Mouse (Mus musculus): ENCODE measurements around the gene Gpr4.

The Gpr4 gene

DNA sequence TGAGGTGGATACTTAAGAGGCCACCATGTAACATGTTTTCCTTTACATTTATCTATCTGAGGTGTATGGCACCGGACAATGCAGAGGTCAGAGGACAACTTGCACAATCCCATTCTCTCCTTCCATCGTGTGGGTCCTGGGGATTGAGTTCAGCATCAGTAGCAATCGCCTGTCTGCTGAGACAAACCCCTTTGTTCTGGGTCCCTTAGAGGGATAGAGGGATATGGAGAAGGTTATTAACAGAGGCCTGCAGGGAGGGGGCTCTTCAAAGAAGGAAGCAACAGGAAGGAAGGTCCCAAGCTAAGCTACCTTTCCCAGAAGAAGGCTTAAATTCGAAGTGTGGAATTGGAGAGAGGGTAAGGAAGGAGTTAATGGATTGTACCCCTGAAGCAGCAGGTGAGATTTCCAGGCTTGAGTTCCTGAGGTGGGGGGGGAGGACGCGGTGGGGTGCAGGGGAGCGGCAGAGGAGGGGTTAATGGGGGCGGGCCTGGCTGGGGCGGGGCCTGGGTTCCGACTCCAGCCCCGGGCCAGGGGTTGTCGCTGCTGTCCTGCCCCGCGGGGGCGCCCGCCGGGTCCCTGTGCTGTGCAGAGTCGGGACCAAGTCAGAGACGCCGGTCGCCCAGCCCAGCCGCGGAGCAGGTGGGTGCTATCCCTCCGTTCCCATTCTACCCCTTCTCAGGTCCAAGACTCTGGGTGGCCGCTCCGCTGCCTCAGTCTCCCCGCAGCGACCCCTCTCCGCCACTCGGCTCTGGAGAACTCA lies at the start of gene Gpr4:
Gpr4 (plus strand) TSS at position 543 of the 760 bp plus-strand sequence.
- peak; percentile 48 for DNase-seq

DNA sequence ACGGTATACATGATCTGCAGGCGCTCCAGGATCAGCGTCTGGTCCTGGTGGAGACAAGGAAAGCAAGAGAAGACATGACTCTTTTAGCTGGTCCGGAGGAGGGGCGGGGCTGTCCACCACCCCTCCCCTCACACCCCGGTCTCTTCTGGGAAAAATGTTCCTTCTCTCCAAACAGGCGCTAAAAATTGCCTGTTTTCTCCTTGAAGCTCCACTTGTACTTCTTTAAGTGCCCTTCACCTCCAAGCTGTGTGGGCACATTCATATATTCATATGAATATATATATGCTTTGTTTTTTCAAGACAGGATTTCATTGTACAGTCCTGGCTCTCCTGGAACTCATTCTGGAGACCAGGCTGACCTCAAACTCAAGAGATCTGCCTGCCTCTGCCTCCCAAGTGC lies 49.4 kb upstream of the Gpr4 start:
- DNase-seq, result no peak

DNA sequence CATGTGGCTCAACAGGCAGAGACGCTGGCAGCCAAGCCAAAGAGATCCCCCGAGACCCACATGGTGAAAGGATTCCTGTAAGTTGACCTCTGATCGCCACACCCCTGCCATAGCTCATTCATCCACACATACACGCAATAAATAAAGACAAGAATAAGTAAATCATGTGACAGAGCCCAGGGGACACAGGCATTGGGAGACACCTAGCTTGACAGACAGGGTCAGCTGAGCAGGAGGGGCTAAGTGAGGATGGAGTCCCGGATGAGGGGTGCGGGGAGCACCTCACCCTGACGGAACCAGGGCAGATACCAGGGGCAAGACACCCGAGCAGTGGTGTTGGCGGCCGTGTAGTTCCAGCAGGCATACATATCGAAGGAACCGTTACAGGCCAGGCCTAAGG lies 48.6 kb upstream of the Gpr4 start:
- DNase-seq, result no peak

DNA sequence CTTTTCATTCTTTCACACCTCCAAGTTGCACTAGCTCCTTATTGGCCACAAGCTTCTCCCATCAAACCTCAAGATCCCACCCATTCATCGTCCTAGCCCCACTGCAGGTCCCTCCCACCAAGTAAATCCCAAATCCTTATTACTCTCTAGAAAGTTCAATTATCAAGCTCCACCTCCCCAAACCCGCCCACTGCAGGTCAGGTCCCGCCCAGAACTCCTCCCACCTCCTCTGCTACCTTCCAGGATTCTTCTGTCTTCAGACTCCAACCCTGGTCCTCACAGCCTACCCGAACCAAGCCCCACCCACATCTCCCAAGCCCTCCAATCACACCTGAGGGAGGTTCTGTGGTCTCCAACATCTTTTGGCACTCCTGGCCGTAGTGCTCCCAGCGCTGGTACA lies 48.1 kb upstream of the Gpr4 start:
- DNase-seq, result no peak

DNA sequence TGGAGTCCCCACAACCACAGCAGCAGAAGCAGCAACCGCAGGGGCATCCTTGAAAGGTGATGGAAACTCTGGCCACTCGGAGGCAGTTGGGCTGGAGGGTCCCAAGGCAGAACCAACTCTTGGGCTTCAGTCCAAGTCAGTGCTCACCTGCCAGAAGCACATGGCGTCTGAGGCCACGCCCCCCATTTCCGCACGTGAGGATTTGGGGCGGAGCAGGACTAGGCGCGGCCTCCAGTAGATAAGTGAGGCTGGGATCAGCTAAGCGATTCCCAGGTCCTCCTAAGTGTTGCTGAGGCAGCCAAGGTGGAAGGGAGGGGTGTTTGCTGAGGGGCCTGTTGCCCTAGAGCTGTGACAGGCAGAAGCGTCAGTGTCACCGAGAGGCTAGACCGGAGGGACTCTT lies 47.4 kb upstream of the Gpr4 start:
- peak; percentile 50 for DNase-seq

DNA sequence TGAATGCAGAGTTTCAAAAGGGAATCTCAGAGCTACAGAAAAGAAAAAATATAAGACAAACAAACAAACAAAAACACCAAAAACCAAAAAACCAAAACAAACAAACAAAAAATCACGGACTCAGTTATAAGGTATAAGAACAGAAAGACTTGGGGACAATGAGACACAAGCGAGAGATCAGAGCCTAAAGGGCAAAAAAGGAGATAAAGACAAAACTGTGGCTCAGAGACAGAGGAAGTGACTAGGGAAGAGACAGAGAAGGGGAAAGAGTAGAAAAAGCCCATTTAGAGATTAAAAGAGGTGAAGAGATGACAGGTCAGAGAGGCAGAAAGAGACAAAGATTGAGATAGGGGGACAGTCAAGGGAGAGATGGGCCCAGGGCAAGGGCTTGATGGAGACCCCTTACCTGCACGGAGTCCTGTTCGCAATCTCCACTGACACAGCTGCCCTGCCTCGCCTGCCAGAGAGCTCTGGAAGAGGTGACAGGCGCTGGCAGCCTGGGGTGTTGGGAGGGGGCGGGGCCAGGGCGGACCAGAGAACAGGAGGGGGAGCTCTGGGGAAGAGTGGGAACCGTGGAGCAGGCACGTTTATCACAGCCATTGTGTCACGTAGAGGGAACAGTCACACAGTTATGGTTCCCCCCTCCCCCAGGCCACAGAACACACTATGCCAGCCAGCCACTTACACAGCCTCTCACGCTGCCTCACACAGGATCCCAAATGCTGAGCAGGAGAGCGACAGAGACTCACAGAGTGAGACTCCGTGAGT lies 46.5 kb upstream of the Gpr4 start, which contains the start of gene Gipr:
Gipr (minus strand) TSS at position 472 of the 768 bp plus-strand sequence.
- no peak for DNase-seq

DNA sequence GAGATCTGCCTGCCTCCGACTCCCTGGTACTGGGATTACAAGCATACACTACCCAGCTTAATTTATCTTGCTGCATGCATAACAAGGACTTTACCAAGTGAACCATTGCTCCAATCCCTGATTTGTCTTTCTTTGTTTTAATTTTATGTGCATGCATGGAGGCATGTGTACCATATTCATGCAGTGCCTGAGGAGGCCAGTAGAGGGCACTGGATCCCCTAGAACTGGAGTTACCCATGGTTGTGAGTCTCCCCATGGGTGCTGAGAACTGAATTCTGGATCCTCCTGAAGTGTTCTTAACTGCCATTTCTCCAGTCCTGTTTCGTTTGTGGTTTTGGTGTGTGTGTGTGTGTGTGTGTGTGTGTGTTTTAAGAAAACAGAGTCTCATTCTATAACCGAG lies 45.3 kb upstream of the Gpr4 start:
- no peak for DNase-seq

DNA sequence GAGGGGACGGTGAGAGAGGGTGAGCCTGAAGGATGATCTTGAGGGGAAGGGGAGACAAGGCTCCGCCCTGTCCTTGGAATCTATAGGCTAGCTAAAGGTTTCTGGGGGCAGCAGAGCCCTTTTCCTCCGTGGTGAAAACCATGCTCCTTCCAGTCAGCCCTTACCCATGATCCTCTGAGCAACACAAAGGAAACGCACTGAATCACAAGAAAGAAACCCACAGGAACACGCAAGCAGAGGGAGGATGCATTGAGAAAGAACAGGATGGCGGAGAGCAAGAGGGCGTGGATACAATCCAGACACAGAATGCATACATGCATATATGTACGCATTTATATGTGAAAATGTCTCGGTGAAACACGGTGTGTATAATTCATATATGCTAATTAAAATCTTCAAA lies 42.8 kb upstream of the Gpr4 start:
- no peak for DNase-seq

DNA sequence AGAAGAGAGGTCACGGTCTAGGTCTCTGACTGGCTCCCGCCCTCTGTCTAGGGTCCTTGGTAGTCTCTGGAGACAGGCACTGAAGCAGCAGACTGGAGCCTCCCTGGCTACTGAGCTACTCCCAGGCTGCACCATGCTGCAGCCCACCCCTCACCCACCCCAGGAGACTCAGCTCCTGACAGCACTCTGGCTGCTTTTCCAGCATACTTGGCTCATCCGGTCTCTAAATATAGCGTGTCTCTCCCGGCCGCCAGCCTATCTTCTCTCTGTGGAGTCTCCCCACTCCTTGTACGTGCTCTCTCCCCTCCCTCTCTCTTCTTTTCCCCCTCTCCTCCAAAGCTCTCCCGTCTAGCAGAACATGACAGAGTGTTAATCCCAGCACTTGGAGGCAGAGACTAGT lies 42.2 kb upstream of the Gpr4 start:
- DNase-seq, result no peak

DNA sequence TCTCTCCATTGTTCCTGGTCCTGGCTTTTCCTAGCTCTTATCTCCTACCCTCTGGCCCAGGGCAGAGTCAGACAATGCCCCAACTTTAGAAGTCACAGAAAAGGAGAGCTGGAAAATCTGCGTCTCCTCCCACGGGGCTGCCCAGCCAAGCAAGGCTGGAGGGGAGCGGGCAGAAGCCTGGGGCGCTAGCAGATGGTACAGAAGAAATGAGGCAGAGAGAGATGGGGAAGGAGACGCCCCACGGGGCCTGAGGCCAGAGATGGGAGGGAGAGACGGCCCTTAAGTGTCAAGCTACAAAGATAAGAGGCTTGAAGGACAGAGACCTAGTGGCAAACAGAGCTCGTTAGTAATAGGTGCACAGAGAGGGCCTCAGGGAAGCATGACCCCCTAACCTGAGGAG lies 40.5 kb upstream of the Gpr4 start:
- no peak for DNase-seq

DNA sequence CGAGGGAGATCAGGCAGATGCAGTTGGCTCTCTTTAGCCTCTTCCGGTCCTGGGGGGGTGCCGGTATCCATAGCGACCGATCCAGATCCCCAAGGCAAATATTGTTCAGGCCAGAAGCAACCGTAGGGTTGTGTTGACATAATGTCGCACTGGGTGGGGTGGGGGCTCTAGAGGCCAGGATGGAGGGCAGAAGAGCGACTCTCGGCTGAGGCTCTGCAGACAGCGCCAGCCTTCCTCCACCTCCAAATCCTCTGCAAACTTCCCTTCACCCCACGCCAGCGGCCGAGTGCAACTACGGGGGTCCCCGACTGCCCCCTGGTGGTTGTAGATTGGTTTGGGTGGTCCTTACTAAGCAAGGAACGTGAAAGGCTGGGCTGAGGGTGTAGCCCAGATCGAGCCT lies 39.5 kb upstream of the Gpr4 start:
- peak; percentile 93 for DNase-seq

DNA sequence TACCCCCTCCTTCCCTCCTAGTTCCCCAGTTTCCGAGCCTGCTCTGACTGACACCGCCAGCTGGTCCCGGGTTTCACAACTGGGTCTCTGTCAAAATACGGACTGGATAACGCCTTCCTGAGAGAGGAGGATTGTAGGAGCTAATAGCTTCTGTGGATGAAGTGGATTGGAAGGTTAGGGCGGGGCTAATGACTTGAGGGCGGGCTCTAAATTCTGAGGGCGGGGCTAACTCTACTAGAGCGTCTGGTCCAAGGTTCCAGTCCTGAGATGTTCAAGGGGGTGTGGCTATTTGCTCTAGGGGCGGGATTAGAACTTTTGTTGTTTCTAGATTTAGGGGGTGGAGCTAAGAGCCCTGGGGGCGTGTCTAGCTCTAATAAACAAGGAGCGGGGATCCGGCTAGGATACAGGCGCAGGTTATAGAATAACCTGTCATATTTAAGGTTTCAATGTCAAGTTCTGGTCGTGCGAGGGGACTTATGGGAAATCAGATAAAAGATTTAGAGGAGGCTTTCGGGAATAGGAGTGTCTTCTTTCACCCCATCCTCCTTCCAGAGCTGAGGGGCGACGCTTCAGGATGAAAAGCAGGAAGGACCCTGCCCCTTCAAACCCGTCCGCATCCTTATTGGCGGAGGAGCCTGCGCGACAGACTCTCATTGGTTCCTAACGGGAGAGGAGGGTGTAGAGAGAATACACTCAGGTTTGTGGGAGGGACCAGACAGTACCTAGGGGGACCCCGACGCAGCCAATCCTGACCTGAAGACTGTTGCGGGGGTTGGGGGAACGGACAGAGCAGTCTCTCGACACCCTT lies 36.4 kb upstream of the Gpr4 start, which contains the start of gene Eml2:
Eml2 (plus strand) TSS at position 714 of the 808 bp plus-strand sequence.
- DNase-seq, result no peak

DNA sequence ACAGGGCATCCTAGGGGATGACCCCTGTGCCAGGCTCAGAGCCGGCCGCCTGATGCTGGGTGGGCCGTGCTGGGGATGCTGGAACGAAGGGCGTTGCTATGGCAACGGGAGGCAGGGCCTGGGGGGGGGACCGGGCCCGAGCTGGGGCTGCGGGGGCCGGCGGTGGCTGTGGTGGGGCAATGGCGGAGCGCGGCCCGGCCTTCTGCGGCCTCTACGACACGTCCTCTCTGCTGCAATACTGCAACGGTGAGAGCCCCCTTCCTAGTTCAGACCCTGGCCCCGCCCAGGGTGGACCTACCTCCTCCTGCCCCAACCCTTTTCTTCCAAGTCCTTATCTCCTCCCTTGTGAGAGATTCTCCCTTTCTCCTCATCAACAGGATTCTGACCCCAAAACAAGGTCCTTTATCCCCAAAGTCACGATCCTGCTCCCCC lies 35.8 kb upstream of the Gpr4 start:
- no peak for DNase-seq

DNA sequence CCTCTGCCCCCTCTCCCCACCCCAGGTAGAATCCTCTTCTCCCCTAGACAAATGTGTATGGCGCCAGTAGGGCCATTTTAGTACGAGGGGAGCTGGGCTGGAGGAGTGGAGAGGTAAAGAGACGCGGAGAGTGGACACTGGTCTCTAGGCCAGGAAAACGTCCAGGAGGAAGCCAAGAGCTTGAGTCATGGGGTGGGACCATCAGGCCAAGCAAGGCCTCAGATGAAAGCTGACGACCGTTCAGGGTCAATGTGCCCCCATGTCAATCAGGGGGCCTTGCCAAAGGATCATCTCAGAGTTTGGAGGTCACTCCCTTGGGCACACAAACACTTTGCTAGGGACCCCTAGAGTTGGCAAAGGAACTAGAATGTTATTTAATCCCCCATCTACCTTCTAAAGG lies 35.1 kb upstream of the Gpr4 start:
- DNase-seq, result no peak

DNA sequence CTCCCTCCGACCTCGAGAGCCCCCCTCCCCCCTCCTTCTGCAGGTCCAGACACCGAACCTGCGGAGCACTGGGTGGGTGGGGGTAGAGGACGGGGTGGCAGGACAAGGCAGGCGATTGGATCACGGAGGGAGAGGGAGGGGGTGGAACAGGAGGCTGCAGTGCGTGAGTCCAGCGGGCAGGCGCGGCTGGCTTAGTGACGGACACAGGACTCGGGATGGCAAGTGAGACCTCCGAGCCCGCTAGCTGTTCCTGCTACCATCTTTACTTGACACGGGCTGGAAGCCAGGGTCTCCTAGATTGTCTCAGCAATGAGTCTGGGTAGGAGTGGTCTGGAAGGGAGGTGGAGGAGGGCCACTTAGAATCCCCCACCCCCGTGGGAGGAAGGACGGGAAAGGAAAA lies 34.3 kb upstream of the Gpr4 start:
- DNase-seq, result no peak

DNA sequence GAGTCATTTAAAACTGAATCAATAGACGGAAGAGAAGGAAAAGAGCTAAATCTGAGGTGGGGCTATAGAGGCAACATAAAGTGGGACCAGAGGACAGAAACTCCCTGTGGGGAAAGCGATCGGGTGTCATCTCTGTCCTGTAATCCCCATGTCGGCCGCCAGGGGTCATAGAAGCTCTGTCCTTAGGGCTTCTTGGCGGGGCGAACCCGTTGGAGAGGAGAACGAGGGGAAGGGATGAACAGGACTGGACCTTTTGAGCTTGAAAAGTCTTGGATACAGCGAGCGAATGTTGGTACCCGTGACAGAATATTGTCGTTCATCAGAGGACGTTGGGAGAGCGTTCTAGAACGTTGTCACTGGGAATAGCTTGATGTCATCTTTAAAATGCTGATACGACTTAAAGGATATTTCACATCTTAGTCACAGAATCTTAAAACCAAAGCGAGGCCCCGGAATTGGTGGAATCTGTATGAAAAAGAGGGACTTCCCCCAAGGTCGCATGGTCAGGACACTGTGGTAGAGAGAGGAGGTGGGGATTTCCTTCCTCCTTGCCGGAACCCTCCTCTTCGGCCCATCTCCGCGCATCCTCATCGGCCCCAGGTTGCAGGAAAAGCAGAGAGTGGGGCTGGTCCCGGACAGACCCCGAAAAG lies 33.8 kb upstream of the Gpr4 start:
- DNase-seq, result peak; percentile 83

DNA sequence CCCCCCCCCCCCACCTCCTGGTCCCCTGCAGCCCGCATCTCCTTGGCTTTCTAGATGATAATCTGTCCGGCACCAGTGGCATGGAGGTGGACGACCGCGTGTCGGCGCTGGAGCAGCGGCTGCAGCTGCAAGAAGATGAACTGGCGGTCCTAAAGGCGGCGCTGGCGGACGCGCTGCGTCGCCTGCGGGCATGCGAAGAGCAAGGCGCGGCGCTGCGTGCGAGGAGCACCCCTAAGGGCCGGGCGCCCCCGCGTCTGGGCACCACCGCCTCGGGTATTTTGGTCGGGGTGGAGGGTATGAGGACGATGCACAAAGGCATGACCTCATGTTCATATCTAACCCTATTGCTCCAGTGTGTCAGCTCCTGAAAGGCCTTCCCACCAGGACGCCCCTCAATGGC lies 33.2 kb upstream of the Gpr4 start:
- peak; percentile 67 for DNase-seq

DNA sequence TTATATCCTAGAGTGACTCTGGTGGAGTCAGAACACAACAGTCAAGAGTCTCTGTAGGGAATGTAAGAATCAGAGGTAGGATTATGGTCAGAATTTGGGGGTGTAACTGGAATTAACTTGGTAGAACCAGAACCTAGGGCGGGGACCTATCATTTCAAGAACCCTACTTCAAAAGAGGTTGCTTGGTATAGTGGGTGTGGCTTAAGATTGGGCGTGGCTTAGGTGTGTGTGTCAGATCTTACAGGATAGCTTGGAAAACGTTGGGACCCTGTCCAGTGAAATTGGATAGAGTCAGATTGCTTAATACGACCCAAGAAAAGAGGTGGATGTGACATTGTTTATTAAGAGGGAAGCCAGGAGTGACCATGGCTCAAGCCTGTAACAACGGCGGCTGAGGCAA lies 32.4 kb upstream of the Gpr4 start:
- no peak for DNase-seq

DNA sequence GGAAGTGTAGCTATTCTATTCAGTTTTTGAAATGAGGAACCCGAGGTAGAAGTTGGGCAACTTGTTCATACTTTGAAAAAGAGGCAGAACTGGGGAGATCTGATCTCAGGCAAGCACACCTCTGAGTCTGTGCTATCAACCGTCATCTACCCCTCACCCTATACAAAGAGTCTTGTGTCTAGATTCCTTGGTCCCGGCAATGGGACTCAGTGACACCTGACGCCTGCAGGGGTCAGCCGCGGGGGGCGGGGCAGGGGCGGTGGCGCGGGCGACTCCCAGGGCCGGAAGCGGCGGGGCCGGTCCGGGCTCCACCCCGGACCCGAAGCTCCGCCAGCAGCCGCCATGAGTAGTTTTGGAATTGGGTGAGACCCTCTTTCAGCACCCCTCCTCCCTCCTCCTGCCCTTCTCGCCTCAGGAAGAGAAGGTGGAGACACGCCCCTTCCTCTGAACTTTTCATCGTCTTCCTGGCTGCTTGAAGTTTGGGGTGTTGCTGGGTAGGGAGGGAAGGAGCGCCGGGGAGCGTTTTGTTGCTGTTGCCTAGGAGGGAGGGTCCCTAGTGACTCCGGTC lies 31.4 kb upstream of the Gpr4 start:
- DNase-seq, result peak; percentile 62

DNA sequence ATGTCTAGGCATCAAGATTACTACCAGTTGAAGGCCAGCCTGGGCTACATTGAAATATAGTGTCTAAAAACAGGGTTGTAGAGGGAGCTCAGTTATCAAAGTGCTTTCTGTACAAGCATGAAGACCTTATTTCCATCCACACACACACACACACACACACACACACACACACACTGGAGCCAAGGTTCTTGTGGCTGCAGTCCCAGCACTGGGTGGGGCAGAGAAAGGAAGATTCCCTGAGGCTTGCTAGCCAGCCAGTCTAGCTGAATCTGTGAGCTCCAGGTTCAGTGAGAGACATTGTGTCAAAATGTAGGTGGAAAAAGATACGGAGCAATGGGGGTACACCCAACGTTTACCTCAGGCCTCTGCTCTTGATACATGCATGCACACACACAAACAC lies 28.1 kb upstream of the Gpr4 start:
- DNase-seq, result no peak

DNA sequence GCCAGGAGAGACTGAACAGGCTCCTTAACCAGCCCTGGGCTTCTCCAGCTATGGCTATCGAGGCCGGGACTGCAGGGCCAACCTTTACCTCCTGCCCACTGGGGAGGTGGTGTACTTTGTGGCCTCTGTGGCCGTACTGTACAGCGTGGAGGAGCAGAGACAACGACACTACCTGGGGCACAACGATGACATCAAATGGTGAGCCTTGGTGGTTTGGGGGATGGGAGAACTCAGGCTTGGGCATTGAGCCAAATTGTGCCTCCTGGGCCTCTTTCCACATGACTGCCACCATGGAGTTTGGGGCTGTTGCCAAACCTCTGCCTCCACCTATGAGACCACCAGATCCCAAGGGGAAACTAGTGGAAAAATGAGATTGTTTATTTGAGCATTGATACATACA lies 27.6 kb upstream of the Gpr4 start:
- DNase-seq, result no peak

DNA sequence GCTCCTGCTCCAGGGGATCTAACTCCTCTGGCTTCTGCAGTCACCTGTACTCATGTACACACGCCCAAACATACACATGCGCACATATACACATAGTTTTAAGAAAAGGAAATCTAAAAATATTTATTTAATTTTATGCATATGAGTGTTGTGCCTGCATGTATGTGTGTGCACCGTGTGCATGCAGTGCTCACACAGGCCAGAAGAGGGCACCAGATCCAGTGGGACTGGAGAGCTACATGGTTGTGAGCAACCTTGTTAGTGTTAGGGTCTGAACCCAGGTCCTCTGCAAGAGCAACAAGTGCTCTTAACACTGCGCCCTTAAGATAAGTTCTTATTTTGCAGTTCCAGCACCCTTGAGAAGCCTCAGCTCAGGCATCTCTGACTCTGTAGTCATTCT lies 17.7 kb upstream of the Gpr4 start:
- no peak for DNase-seq

DNA sequence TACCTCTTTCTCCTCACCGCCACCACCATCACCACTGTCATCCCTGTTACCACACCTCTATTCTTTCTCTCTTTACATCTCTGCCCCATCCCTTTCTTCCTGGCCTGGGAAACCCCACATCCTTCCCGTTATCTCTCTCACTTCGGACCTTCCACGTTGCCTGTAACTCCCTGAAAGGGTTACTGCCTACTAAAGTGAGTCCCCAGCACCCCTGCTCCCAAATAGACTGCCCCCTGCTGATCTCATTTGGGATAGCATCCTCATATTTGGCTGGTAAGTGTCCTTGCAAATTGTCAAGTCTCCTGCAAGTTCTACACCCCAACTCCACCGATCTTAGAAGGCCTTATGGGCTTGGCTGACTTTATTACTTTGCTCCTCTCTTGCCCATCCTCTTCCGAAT lies 15.7 kb upstream of the Gpr4 start:
- peak; percentile 57 for DNase-seq
